Mouse (Mus musculus): ENCODE measurements around the gene Cyp2t4.

DNA sequence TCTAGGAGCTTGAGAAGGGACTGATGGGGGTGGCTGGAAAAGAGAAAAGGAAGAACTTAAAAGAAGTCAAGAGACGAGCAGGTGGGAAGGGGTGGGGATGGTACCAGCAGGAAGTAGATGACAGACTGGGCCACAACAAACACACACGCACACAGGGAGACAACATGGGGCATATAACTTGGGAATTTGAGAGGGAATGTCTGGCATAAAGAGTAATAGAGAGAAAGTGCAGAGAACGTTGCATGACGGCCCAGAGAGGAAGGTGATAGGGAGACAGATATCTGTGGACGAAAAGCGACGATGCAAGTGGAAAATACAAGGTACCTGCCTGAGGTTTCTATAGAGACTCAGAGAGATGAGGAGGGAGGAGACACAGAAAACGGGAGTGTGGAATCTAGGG lies 12.2 kb downstream of the Cyp2t4 start:
- TF ChIP-seq E2F4 (IDR thresholded peaks at IDR 0.05; ENCODE audit: borderline replicate concordance, low read depth, low read length) (no peak), CTCF (IDR thresholded peaks at IDR 0.05 in 2 of 3, conservative IDR thresholded peaks at IDR 0.05 in 1 of 3; ENCODE audit: control insufficient read depth in 1 of 3, insufficient read depth in 1 of 3, low read depth in 2 of 3, low read length in 3 of 3, poor library complexity in 1 of 3, severe bottlenecking in 1 of 3) (no peak), GABPA (IDR thresholded peaks at IDR 0.05; ENCODE audit: low read depth, low read length) (no peak), MXI1 (IDR thresholded peaks at IDR 0.05; ENCODE audit: low read depth, low read length) (no peak), POLR2A (IDR thresholded peaks at IDR 0.05; ENCODE audit: control insufficient read depth in 1 of 2, insufficient read depth in 1 of 2, low read depth in 1 of 2, low read length in 2 of 2, poor library complexity in 1 of 2) (no peak)
